Mouse (Mus musculus) R1 (cell line): ENCODE measurements at regions not wholly inside any gene's neighbourhood (a gene's known extent, or its start where the extent isn't known, plus 50 kb on each side); places are given as distances from the start of the nearest gene placed in this dataset.

Experiments used
- DNase-seq: peaks from one replicate; pipeline ENCODE4 v3.0.0-alpha.2; 2018; ENCODE audit warnings: low read depth, low spot score

DNA sequence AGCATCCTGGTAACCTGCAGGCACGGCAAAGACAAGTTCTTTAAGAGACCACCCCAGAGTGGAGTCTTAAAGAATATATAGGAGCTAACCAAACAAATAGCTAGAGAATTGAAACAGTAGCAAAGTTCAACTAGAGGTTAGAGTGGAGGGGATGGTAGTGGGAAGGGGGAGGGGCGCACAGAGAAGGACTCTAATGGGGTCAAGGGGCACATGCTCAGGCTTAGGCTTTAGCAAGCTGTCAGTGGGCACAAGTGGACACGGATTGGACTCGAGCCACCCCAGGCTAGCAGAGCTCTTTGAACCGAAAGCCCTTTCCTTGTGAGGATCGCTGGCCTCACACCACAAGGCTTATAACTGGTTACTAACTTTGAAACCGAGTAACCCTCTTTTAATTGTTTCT is 53.4 kb upstream of the Sipa1l1 start:
- DNase-seq, result no peak
